Mouse (Mus musculus): Measurements from ENCODE around the gene Sppl3.
A peak's percentile ranks its signal among the peaks of the same experiment; 100 is the strongest.

GRCm38 (mm10) chr5:114978888-114979249, 32.1 kb upstream of the Sppl3 start:
- TF ChIP-seq CTCF (conservative IDR thresholded peaks at IDR 0.05 in 1 of 2, IDR thresholded peaks at IDR 0.05 in 1 of 2; ENCODE audit: low read depth in 2 of 2, low read length in 2 of 2) (peak in 1 of 2 experiments; percentile 76; a peak in 2 of 4 replicates), TCF12 (IDR thresholded peaks at IDR 0.05; ENCODE audit: low read depth, low read length) (no peak), USF2 (conservative IDR thresholded peaks at IDR 0.05; ENCODE audit: low read depth, low read length) (no peak), POLR2A (IDR thresholded peaks at IDR 0.05; ENCODE audit: low read depth, low read length) (no peak), MAX (IDR thresholded peaks at IDR 0.05; ENCODE audit: low read length) (peak; percentile 58; the same call in 1 of the 2 replicates), EP300 (IDR thresholded peaks at IDR 0.05; ENCODE audit: low read length) (no peak)

Data from CH12.LX (cell line).